Mouse (Mus musculus) monocyte, adult 5-6 weeks (primary cell): ENCODE measurements around the gene Ror1. TPM values are rescaled to one million over a fixed set of nuclear protein-coding genes. Genes with fewer than 3 reads are reported as not detected.

Experiments used
- ATAC-seq: fragments of 153-309, 156-312 bp; replicated peaks from 2 replicates; pipeline ENCODE4 v1.8.0; 2017; ENCODE audit warnings: mild to moderate bottlenecking; ENCODE audit not compliant: low TSS enrichment, insufficient number of reproducible peaks, severe bottlenecking, poor library complexity, low FRiP score
- total RNA-seq: library from RNA; stranded (forward); fragments of 200-1000, 200-491, 200-594 nt; gene quantifications from 3 replicates; pipeline ENCODE4 v1.2.3, GENCODE M21; 2017

Gene Ror1
- total RNA-seq, 1 experiment from 2014 or later, result not detected

GRCm38 (mm10) chr4:100107593-100107992 is 12.0 kb downstream of the Ror1 start:
- no peak for ATAC-seq

- no peak for ATAC-seq
Observed at GRCm38 (mm10) chr4:100108551-100108950, 13.0 kb downstream of the Ror1 start.

- no peak for ATAC-seq
Observed at GRCm38 (mm10) chr4:100114148-100114547, 18.6 kb downstream of the Ror1 start.

GRCm38 (mm10) chr4:100116366-100116765 is 20.8 kb downstream of the Ror1 start:
- ATAC-seq, result no peak

- no peak for ATAC-seq
Observed at GRCm38 (mm10) chr4:100118676-100119075, 23.1 kb downstream of the Ror1 start.

GRCm38 (mm10) chr4:100119431-100119830 is 23.8 kb downstream of the Ror1 start:
- ATAC-seq, result no peak

GRCm38 (mm10) chr4:100120547-100120946 is 25.0 kb downstream of the Ror1 start:
- ATAC-seq, result no peak

- ATAC-seq, result no peak
Observed at GRCm38 (mm10) chr4:100122436-100122835, 26.8 kb downstream of the Ror1 start.

- no peak for ATAC-seq
Observed at GRCm38 (mm10) chr4:100123519-100123918, 27.9 kb downstream of the Ror1 start.

- no peak for ATAC-seq
Observed at GRCm38 (mm10) chr4:100124056-100124455, 28.5 kb downstream of the Ror1 start.

GRCm38 (mm10) chr4:100124935-100125334 is 29.3 kb downstream of the Ror1 start:
- no peak for ATAC-seq

GRCm38 (mm10) chr4:100126531-100127310 is 31.1 kb downstream of the Ror1 start:
- ATAC-seq, result no peak

- ATAC-seq, result no peak
Observed at GRCm38 (mm10) chr4:100128026-100128922, 32.7 kb downstream of the Ror1 start.

GRCm38 (mm10) chr4:100129201-100129600 is 33.6 kb downstream of the Ror1 start:
- no peak for ATAC-seq

- no peak for ATAC-seq
Observed at GRCm38 (mm10) chr4:100130771-100131475, 35.3 kb downstream of the Ror1 start.

- ATAC-seq, result no peak
Observed at GRCm38 (mm10) chr4:100131488-100131887, 35.9 kb downstream of the Ror1 start.

GRCm38 (mm10) chr4:100132261-100132660 is 36.7 kb downstream of the Ror1 start:
- no peak for ATAC-seq

GRCm38 (mm10) chr4:100136046-100136445 is 40.5 kb downstream of the Ror1 start:
- ATAC-seq, result no peak
